21 mouse cellular contexts compared by ENCODE assay signal in genomic region chr5:73401341-73401740, GRCm38 (mm10). TPM values are rescaled to one million over a fixed set of nuclear protein-coding genes. Genes with fewer than 3 reads are reported as not detected.
A peak's percentile ranks its signal among the peaks of the same experiment; 100 is the strongest.
DNase-seq lines count a peak whose midpoint lies in the region; ATAC-seq lines count a peak whose summit lies in the region.
"Had no signal": no experiment of that assay in that cellular context is flagged by ENCODE, and none has a peak within 500 bp of the region (broad histone marks: within the 10 kb centered on the region; RNA-seq: fewer than 3 reads in every experiment).

No protein-coding gene starts in this region.

- ATAC-seq in common myeloid progenitor, adult 5-6 weeks (replicated peaks; ENCODE audit: low read depth, poor library complexity, severe bottlenecking) = peak; percentile 54; the same call in 1 of the 2 replicates
- ATAC-seq in midbrain, embryonic 15.5 days (replicated peaks) = no peak
- ATAC-seq: forebrain, embryonic 13.5 days; intestine, embryonic 15.5 days; midbrain, embryonic 13.5 days had no signal

- no peak overlapping the region for H3K9ac ChIP-seq in midbrain, embryonic 15.5 days
- H3K9ac ChIP-seq: embryonic facial prominence, embryonic 15.5 days; forebrain, embryonic 13.5 days; intestine, embryonic 15.5 days; limb, embryonic 12.5 days; liver, embryonic 14.5 days; midbrain, embryonic 13.5 days; neural tube, embryonic 12.5 days had no signal

- no peak overlapping the region for H3K4me3 ChIP-seq in hindbrain, embryonic 10.5 days
- no peak overlapping the region for H3K4me3 ChIP-seq in midbrain, embryonic 15.5 days
- H3K4me3 ChIP-seq: embryonic facial prominence, embryonic 15.5 days; forebrain, embryonic 13.5 days; intestine, embryonic 15.5 days; left cerebral cortex, adult 2 months; limb, embryonic 12.5 days; midbrain, embryonic 13.5 days; neural tube, embryonic 12.5 days had no signal

- no peak overlapping the region for H3K27ac ChIP-seq in hindbrain, embryonic 10.5 days
- H3K27ac ChIP-seq in midbrain, embryonic 15.5 days = no peak overlapping the region
- H3K27ac ChIP-seq: embryonic facial prominence, embryonic 15.5 days; forebrain, embryonic 13.5 days; intestine, embryonic 15.5 days; left cerebral cortex, adult 2 months; limb, embryonic 12.5 days; liver, embryonic 14.5 days; macrophage; midbrain, embryonic 13.5 days; neural tube, embryonic 12.5 days had no signal

- intact Hi-C loops in gastrocnemius, postnatal 36 days (cut with DNase I) = no loop called here
- intact Hi-C loops in heart, postnatal 25 days (cut with DNase I) = no loop called here

- 72% methylated on average over 5 of the region's 5 CpGs for WGBS in hindbrain, embryonic 10.5 days
- WGBS in midbrain, embryonic 15.5 days = 82% methylated on average over 5 of the region's 5 CpGs

- H3K36me3 ChIP-seq in hindbrain, embryonic 10.5 days = no peaks in the 10 kb centered on the region
- H3K36me3 ChIP-seq in midbrain, embryonic 15.5 days (replicated peaks) = no peaks in the 10 kb centered on the region
- H3K36me3 ChIP-seq: embryonic facial prominence, embryonic 15.5 days; G1E; intestine, embryonic 15.5 days; limb, embryonic 12.5 days; midbrain, embryonic 13.5 days; neural tube, embryonic 12.5 days had no signal

- H3K4me2 ChIP-seq in midbrain, embryonic 15.5 days = no peak overlapping the region
- H3K4me2 ChIP-seq: embryonic facial prominence, embryonic 15.5 days; forebrain, embryonic 13.5 days; intestine, embryonic 15.5 days; limb, embryonic 12.5 days; midbrain, embryonic 13.5 days; neural tube, embryonic 12.5 days had no signal

- DNase-seq in gastrocnemius, adult 18-20 months (ENCODE audit: low spot score) = peak; percentile 53
- DNase-seq in gastrocnemius, postnatal 36 days = no peak
- DNase-seq in heart, postnatal 4 days = peak; percentile 10
- DNase-seq in heart, postnatal 25 days (ENCODE audit: low spot score) = no peak
- DNase-seq in 416B (ENCODE audit: low read depth) = peak; percentile 44
- no peak for DNase-seq in hindbrain, embryonic 10.5 days (ENCODE audit: low spot score)
- DNase-seq: adrenal gland, postnatal 36 days; thymus, adult 18-20 months had no signal

- peaks cover 29% of the 10 kb centered on the region for H3K27me3 ChIP-seq in hindbrain, embryonic 10.5 days (ENCODE audit: insufficient read depth, poor library complexity, severe bottlenecking)
- H3K27me3 ChIP-seq in midbrain, embryonic 15.5 days (replicated peaks) = peaks cover 13% of the 10 kb centered on the region

- H3K4me1 ChIP-seq in hindbrain, embryonic 10.5 days (replicated peaks) = peaks cover 8% of the 10 kb centered on the region
- peaks cover 7% of the 10 kb centered on the region for H3K4me1 ChIP-seq in midbrain, embryonic 15.5 days

- H3K9me3 ChIP-seq in hindbrain, embryonic 10.5 days = no peaks in the 10 kb centered on the region
- no peaks in the 10 kb centered on the region for H3K9me3 ChIP-seq in midbrain, embryonic 15.5 days
- H3K9me3 ChIP-seq: embryonic facial prominence, embryonic 15.5 days; forebrain, embryonic 13.5 days; G1E; intestine, embryonic 15.5 days; limb, embryonic 12.5 days; midbrain, embryonic 13.5 days; neural tube, embryonic 12.5 days had no signal

RNA-seq across cellular contexts. Expression of gene Cwh43, which starts 4.5 kb away (rescaled TPM):
- not detected for total RNA-seq in gastrocnemius, adult 18-20 months (2021)
- not detected for total RNA-seq in gastrocnemius, postnatal 36 days (2021)
- total RNA-seq in heart, postnatal 4 days (2021) = not detected
- not detected for total RNA-seq in heart, postnatal 25 days (2021)
- not detected in 2 replicates for total RNA-seq in common myeloid progenitor, adult 5-6 weeks (2017)
- polyA plus RNA-seq in hindbrain, embryonic 10.5 days (2016; fragmentation: Nextera tagmentation; extraction: Ambion mirVana) = not detected in 2 replicates
- polyA plus RNA-seq in midbrain, embryonic 15.5 days (2015; fragmentation: Nextera tagmentation; extraction: Ambion mirVana) = 0.28 and 0.59 TPM in 2 replicates
- total RNA-seq: adrenal gland, postnatal 36 days; G1E had no signal
- polyA plus RNA-seq: G1E; hindbrain, embryonic 11.5 days; limb, embryonic 12.5 days; liver, embryonic 14.5 days; macrophage; midbrain, embryonic 13.5 days; neural tube, embryonic 12.5 days had no signal

Comparison
In these comparisons a context has a peak if more than half of its experiments do, and no peak if none do; other contexts are left out.
1. DNase-seq: peak in gastrocnemius, adult 18-20 months (single experiment), heart, postnatal 4 days (single experiment) and 416B (single experiment); none in gastrocnemius, postnatal 36 days (0 of 2), heart, postnatal 25 days (single experiment) and hindbrain, embryonic 10.5 days (single experiment).